Mouse (Mus musculus) adrenal gland, postnatal 0 days (tissue): ENCODE measurements around the gene Ptpn7. TPM values are rescaled to one million over a fixed set of nuclear protein-coding genes. Genes with fewer than 3 reads are reported as not detected.

Experiments
- polyA plus RNA-seq: library from polyadenylated mRNA; unstranded; fragments of >200 nt; fragmentation: Nextera tagmentation; extraction: Ambion mirVana; gene quantifications from 2 replicates; pipeline ENCODE4 v1.2.1, GENCODE M21; 2015

The Ptpn7 gene
- polyA plus RNA-seq, result 0.71 and 1.9 TPM in 2 replicates

DNA sequence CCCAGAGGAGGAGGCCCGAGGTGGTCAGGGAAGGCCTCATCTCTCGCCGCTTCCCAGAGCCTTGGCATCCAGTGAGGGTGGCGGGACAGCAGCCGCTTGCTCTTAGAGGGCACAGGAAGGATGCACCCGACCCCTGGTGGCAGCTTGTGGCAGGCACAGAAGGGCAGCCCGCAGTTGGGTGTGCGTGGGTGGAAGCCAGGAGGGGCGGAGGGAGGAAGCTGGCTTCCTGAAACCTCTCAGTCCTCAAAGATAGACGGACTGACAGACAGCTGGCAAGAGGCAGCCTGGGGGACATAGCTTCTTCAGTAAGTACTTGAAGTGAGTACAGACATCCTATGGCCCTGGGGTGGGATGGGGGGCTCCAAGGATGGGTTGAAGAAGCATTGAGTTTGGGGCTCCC is at the start of gene Ptpn7:
Gene Ptpn7, plus strand, starts transcription at position 228 of the 400 bp plus-strand sequence.

DNA sequence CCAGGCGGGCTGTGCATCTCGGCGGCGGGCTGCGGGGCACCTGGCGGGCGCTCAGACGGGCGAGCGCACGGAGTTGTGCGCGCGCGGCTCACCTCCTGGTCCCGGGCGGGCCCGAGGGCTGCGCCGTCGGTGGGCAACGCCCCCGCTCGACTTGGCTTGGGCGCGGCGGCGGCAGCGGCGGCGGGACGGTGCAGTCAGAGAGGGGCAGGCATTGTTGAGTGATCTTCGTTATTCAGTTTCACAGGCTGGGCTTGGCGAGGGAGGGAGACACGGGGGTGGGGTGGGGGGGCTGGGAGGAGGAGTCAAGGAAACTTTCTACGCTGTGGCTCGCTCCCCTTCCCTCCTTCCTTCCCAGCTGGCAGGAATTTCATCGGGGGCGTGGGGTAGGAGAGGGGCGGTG is 27.4 kb upstream of the Ptpn7 start, which contains the start of gene Lgr6:
Gene Lgr6, minus strand, starts transcription at position 153 of the 400 bp plus-strand sequence.

DNA sequence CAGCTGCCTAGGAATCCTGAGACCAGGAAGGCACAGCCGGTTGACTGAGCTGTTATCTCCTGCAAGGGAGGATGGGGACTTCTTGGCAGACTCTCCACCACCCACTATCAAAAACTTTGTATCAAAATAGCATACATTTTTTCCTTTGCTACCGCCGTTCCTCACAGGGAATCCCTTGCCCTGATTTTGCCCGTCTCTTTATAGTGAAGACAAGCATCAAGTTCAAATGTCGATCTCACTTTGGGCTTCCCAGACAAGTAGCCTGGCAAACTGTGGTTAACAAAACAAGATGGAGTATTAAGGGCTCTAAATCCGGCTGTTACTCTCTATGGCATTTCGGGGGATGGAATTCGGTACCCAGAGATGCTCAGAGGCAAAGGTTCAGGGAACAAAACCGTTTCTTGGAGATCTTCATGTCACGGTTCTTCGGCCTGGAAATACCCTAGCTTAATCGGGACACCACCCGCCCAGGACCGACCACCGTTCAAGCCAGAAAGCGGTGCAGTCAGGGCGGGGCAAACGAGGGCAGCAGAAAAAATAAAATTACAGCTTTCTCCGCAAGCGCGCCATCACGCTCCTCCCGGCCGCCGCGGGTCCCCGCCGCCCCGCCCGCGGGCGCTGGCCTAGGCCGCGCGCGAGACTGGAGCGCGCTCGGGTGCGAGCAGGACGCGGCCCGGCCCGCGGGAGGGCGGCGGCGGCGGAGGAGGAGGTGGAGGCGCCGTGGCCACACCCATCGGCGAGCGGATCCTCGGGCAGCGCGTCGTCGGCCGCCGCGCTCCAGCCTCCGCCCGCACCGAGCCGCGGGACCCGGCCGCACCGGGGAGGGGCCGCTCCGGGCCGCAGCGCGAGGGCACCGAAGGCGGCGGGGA is 13.8 kb downstream of the Ptpn7 start, which contains the start of gene Arl8a:
Gene Arl8a, plus strand, starts transcription at position 748 of the 869 bp plus-strand sequence.

DNA sequence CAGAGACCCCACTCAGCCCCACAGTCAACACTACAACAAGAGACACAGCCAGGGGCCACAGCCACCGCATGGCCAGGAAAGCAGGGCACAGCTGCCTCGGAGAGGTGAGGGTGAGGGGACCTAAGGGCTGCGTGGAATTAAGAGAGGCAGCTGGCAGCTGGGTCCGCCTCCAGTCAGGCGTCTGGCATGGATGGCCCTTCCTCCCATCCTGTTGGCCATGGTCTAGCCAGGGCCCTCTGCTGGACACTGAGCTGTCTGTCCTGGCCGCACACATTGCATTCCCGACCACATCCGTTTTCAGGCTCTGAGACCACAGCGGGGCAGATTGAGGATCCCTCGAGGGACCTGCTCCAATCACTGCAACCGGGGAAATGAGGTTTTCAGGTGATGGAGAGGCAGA is 34.9 kb downstream of the Ptpn7 start, which contains the start of gene Gpr37l1:
Gene Gpr37l1, minus strand, starts transcription at position 247 of the 400 bp plus-strand sequence.

Other genes starting within 250 kb of the Ptpn7 start
- 4.2 and 5.9 TPM in 2 replicates for gene Ppp1r12b, start 176.8 kb upstream of the Ptpn7 start, polyA plus RNA-seq
- 22.9 and 27.6 TPM in 2 replicates for gene Ube2t, start 170.1 kb upstream of the Ptpn7 start, polyA plus RNA-seq
- gene Lgr6, start 27.4 kb upstream of the Ptpn7 start, polyA plus RNA-seq, result 0.37 and 0.38 TPM in 2 replicates
- 66.8 and 98.3 TPM in 2 replicates for gene Arl8a, start 14.1 kb downstream of the Ptpn7 start, polyA plus RNA-seq
- gene Gpr37l1, start 35.0 kb downstream of the Ptpn7 start, polyA plus RNA-seq, result 0.91 and 1.8 TPM in 2 replicates
- gene Elf3, start 125.9 kb downstream of the Ptpn7 start, polyA plus RNA-seq, result 0.55 and 1.1 TPM in 2 replicates
- gene Rnpep, start 151.4 kb downstream of the Ptpn7 start, polyA plus RNA-seq, result 31.2 and 47.1 TPM in 2 replicates
- gene Timm17a, start 181.1 kb downstream of the Ptpn7 start, polyA plus RNA-seq, result 243 and 312 TPM in 2 replicates
- 0.32 and 0.50 TPM in 2 replicates for gene Lmod1, start 192.1 kb downstream of the Ptpn7 start, polyA plus RNA-seq
- gene Shisa4, start 242.5 kb downstream of the Ptpn7 start, polyA plus RNA-seq, result 38.7 and 44.2 TPM in 2 replicates